Mouse (Mus musculus): Measurements from ENCODE around the gene Card9.

DNA sequence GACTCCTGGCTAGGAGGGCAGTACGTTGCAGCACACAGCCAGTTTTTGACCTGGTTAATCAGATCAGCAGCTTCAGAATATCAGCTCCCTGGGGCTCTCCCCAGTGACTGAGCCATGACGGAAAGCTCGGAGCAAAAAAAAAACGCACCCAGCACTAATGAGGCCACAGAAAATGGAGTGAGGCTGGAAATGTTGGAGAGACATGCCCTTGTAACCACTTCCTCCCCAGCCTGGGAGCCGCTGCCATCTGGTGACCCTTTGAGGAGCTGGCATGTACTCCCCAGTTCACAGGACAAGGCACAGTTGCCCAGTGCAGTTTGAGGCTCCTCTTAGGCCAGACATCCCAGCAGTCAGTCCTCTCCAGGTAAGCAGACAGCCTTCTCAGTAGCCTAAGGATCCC is 49.4 kb upstream of the Card9 start:
- peak; percentile 24; the same call in 1 of the 2 replicates for TF ChIP-seq CTCF (IDR thresholded peaks at IDR 0.05; ENCODE audit: low read depth)
- TF ChIP-seq EP300 (IDR thresholded peaks at IDR 0.05; ENCODE audit: low read depth) = no peak

Data from liver, embryonic 14.5 days (tissue).